In genomic region chr3:34081929-34082328, GRCm38 (mm10) we compare ENCODE assay signal across 8 mouse cellular contexts. TPM values are rescaled to one million over a fixed set of nuclear protein-coding genes. Genes with fewer than 3 reads are reported as not detected.
DNase-seq lines count a peak whose midpoint lies in the region; ATAC-seq and TF ChIP-seq lines count a peak whose summit lies in the region.

No protein-coding gene starts in this region.

- H3K9ac ChIP-seq in embryonic facial prominence, embryonic 15.5 days, result no peak overlapping the region
- H3K9ac ChIP-seq in intestine, embryonic 14.5 days (ENCODE audit: low read length), result peak overlapping the region; percentile 81; the same call in 1 of the 2 replicates
- H3K9ac ChIP-seq in midbrain, embryonic 16.5 days (ENCODE audit: low read depth, low read length), result peak overlapping the region; percentile 86; the same call in 1 of the 2 replicates

- peaks cover 16% of the 10 kb centered on the region for H3K4me1 ChIP-seq in embryonic facial prominence, embryonic 15.5 days
- H3K4me1 ChIP-seq in intestine, embryonic 14.5 days (replicated peaks; ENCODE audit: control insufficient read depth, insufficient read depth, low read length), result peaks cover 4% of the 10 kb centered on the region; the same call in 1 of the 2 replicates
- H3K4me1 ChIP-seq in midbrain, embryonic 16.5 days (ENCODE audit: control insufficient read depth, insufficient read depth, low read length), result peaks cover 20% of the 10 kb centered on the region

- DNase-seq in layer of hippocampus, adult 2 months (ENCODE audit: low spot score in 2 of 2), result no peak
- DNase-seq in layer of hippocampus, postnatal 14 days (ENCODE audit: low spot score in 2 of 2), result no peak
- DNase-seq in intestine, embryonic 14.5 days (ENCODE audit: low spot score), result no peak
- DNase-seq in frontal cortex, postnatal 14 days (ENCODE audit: low spot score in 2 of 2), result no peak
- DNase-seq in yolk sac, embryonic 10.5 days (ENCODE audit: low spot score), result no peak
- no peak for DNase-seq in right cerebral cortex, postnatal 14 days

- no peaks in the 10 kb centered on the region for H3K27me3 ChIP-seq in embryonic facial prominence, embryonic 15.5 days
- no peaks in the 10 kb centered on the region for H3K27me3 ChIP-seq in intestine, embryonic 14.5 days (replicated peaks; ENCODE audit: control insufficient read depth, insufficient read depth, low read length)
- H3K27me3 ChIP-seq in midbrain, embryonic 16.5 days (ENCODE audit: control insufficient read depth, insufficient read depth, low read depth, low read length), result no peaks in the 10 kb centered on the region

- peak overlapping the region; percentile 97 for H3K4me3 ChIP-seq in layer of hippocampus, adult 2 months
- H3K4me3 ChIP-seq in embryonic facial prominence, embryonic 15.5 days (replicated peaks), result peak overlapping the region; percentile 75
- peak overlapping the region; percentile 78 for H3K4me3 ChIP-seq in intestine, embryonic 14.5 days (ENCODE audit: low read depth, low read length)
- peak overlapping the region; percentile 75 for H3K4me3 ChIP-seq in midbrain, embryonic 16.5 days (ENCODE audit: low read depth, low read length)

- 80% methylated on average over 3 of the region's 3 CpGs for WGBS in embryonic facial prominence, embryonic 15.5 days
- 89% methylated on average over 3 of the region's 3 CpGs for WGBS in intestine, embryonic 14.5 days
- 80% methylated on average over 3 of the region's 3 CpGs for WGBS in midbrain, embryonic 16.5 days

- H3K4me2 ChIP-seq in embryonic facial prominence, embryonic 15.5 days (replicated peaks), result peak overlapping the region; percentile 65
- peak overlapping the region; percentile 72 for H3K4me2 ChIP-seq in intestine, embryonic 14.5 days (ENCODE audit: low read length)
- H3K4me2 ChIP-seq in midbrain, embryonic 16.5 days (ENCODE audit: low read length), result peak overlapping the region; percentile 60

- peak overlapping the region; percentile 86 for H3K27ac ChIP-seq in layer of hippocampus, adult 2 months
- no peak overlapping the region for H3K27ac ChIP-seq in embryonic facial prominence, embryonic 15.5 days (replicated peaks)
- no peak overlapping the region for H3K27ac ChIP-seq in intestine, embryonic 14.5 days (ENCODE audit: low read depth)
- H3K27ac ChIP-seq in midbrain, embryonic 16.5 days (ENCODE audit: low read length), result peak overlapping the region; percentile 78; the same call in 1 of the 2 replicates

- TF ChIP-seq CTCF in layer of hippocampus, adult 2 months (conservative IDR thresholded peaks at IDR 0.05), result no peak

- ATAC-seq in embryonic facial prominence, embryonic 15.5 days (ENCODE audit: insufficient number of reproducible peaks, low FRiP score, low TSS enrichment, low read depth), result no peak
- ATAC-seq in intestine, embryonic 14.5 days (replicated peaks; ENCODE audit: low FRiP score, low TSS enrichment, low read depth), result no peak
- ATAC-seq in midbrain, embryonic 16.5 days, result no peak

- peaks cover 6% of the 10 kb centered on the region; the same call in 1 of the 2 replicates for H3K36me3 ChIP-seq in embryonic facial prominence, embryonic 15.5 days
- H3K36me3 ChIP-seq in intestine, embryonic 14.5 days (ENCODE audit: control insufficient read depth, insufficient read depth, low read length), result peaks cover 18% of the 10 kb centered on the region; the same call in 1 of the 2 replicates
- no peaks in the 10 kb centered on the region for H3K36me3 ChIP-seq in midbrain, embryonic 16.5 days (ENCODE audit: control insufficient read depth, insufficient read depth, low read length)

- no peaks in the 10 kb centered on the region for H3K9me3 ChIP-seq in embryonic facial prominence, embryonic 15.5 days (replicated peaks)
- H3K9me3 ChIP-seq in intestine, embryonic 14.5 days (ENCODE audit: control insufficient read depth, low read length), result no peaks in the 10 kb centered on the region
- H3K9me3 ChIP-seq in midbrain, embryonic 16.5 days (replicated peaks; ENCODE audit: control insufficient read depth, low read length, poor library complexity, severe bottlenecking), result no peaks in the 10 kb centered on the region

RNA-seq across cellular contexts. Expression of gene Dnajc19, which starts 0.8 kb away (rescaled TPM):
- total RNA-seq in layer of hippocampus, adult 2 months (2021), result 10 to 100 TPM; 45.3 to 51.0 TPM
- 10 to 100 TPM; 53.4 to 55.5 TPM for total RNA-seq in layer of hippocampus, postnatal 14 days (2021)
- 103 and 105 TPM in 2 replicates for polyA plus RNA-seq in embryonic facial prominence, embryonic 15.5 days (2015; fragmentation: Nextera tagmentation; extraction: Ambion mirVana)
- 177 and 197 TPM in 2 replicates for polyA plus RNA-seq in intestine, embryonic 14.5 days (2014; fragmentation: Nextera tagmentation; extraction: Ambion mirVana)
- 107 and 118 TPM in 2 replicates for polyA plus RNA-seq in midbrain, embryonic 16.5 days (2015; fragmentation: Nextera tagmentation; extraction: Ambion mirVana)

Comparison
In these comparisons a context has a peak if more than half of its experiments do, and no peak if none do; other contexts are left out.
1. H3K27ac ChIP-seq: peak in layer of hippocampus, adult 2 months (single experiment) and midbrain, embryonic 16.5 days (single experiment); none in embryonic facial prominence, embryonic 15.5 days (single experiment) and intestine, embryonic 14.5 days (single experiment).
2. Peak in every context shown above with its lines, with median percentiles within 50 percentile points of each other: H3K4me3 ChIP-seq and H3K4me2 ChIP-seq.